Mouse (Mus musculus) fibroblast of lung, adult 2 months (primary cell): ENCODE data around the gene Angpt4.

Experiments used
- DNase-seq: peaks from one replicate; pipeline ENCODE4 v3.0.0-alpha.2; 2011; ENCODE audit warnings: low read depth

Angpt4 gene

DNA sequence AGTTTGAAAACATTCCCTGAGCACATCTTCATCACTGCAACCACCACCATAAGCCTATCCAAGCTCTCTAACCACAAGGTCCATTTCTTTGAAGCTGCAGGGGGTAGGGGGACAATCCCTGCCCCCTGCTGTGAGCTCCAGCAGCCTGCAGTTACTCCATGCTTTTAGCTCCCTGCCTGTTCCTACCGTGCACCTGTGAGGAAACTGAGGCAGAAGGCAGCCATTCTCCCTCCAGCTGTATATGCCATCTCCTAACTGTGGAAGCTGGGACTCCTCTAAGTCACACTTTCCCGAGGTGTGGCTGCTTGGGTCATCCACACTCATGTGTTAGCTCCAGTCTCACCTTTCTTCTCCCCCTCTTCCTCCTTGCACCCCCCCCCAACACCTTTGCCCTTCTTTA lies 4.1 kb downstream of the Angpt4 start:
- DNase-seq = no peak

DNA sequence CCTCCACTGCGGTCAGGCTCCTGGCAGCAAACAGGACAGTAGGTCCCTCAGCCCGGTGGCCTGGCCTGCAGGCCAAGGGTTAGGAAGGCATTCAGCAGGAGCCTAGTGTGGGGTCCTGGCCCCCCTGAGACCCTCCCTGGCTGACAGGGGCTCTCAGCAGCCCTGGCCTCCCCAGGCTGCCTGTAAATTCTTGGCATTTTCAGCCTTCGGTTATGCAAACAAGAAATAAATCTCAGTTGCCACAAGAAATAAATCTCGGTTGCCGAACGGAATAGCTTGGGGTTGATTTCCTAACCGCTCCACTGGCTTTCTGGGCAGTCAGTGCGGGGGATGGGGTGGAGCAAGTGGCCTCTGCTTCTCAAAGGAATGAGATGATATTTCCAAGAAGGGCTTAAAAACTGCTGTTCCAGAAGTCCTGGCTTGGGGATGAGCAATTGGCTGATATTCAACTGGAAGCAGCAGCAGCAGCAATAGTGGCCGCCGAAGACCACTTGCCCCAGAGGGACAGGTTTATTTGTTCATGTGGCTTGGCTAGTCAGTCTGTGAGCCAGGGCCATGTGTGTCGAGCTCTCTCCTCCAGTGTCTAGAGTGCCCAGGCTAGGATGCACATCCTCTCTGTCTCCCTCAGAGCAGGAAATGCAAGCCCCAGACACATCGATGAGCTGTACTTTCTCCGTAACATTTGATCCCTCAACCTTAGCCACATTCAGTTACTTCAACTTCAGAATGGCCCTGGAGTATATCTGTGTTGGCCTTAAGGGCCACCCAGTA lies 5.2 kb downstream of the Angpt4 start:
- DNase-seq = peak; percentile 81

DNA sequence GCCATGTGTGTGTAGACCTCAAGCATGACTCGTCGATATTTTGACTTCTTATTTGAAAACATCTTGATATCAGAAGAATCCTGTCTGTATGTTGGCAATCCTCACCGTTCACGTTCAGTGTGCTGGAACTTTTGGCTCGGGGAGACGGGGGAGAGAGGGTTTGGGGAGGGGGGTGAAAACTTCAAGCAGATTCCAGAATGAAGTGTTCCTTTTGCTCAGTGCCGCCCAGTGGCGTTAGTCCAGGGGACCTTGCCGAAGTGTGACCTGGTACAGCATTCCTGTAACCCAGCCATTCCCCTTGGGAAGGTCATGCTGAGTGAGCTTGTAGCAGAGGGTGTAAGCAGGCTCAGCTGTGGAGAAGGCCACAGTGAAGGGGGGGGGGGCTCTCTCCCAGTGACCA lies 8.1 kb downstream of the Angpt4 start:
- no peak for DNase-seq

DNA sequence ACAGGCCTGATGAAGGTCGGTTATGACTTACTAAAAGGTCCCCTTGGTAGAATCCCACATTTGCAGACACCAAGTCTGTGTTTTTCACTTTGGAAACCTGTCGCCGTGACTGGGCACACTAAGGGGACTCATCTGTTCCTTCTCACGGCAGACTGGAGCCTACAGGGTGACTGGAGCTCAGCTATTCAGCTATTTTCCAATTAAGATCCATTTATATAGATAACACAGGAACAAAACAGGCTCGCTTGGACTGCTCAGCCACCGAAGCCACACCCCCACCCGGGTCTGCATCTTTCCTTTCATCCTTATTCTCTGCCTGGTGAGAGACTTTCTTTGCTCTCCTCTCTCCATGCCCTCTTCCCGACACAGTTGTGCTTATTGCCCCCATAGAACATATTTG lies 10.1 kb downstream of the Angpt4 start:
- no peak for DNase-seq

DNA sequence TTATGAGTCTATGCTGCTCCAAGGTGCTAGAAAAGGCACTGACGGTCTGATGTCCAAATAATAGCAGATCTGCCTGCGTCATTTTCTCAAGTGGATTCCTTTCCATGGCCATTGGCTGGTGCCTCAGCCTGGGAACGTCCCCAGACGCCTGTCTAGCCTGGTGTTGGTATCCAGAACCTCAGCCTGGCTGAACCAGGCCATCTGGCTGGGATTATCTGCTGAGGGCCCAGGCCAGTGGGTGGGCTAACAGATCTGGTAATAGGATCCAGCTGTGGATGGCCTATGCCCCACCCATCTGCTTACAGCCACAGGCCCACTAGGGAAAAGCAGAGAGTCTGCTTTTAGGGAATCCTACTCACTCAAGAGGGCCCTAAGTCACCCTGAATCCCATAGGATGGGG lies 10.6 kb downstream of the Angpt4 start:
- DNase-seq = no peak

DNA sequence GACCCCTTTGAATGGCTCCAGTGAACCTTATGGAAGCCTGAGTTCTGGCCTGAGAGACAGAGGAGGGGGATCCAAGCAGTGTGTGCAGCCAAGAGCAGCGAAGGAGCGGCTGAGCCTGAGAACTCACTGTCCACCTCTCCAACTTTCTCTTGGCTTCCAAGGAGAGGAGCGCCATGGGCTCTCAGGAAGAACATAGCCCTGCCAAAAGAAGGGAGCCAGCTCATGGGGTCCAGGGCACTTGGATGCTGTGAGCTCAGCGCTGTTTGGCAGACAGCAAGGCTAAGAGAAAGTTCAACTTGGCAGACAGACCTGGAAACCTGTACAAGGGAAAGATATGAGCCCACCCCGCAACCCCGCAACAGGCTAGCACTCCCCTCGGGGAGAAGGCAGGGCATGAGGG lies 13.3 kb downstream of the Angpt4 start:
- no peak for DNase-seq

DNA sequence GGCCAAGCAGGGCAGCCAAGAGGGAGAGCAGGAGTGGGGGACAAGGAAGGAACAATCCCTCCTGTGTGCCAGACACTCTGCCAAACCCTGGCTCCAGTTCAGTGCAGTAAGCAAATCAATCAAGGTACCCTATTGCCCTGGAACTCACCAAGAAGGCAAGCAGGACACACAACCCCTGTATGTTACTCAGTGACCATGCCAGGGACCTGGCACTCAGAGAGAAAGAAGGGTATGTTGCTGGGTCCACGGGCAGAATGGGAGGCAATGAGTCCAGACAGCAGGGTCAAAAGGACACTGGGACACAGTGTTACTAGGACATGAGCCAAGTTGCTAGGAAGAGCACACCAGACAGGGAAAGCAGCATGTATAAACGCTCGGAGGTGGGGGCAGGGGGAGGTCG lies 14.7 kb downstream of the Angpt4 start:
- DNase-seq = no peak

DNA sequence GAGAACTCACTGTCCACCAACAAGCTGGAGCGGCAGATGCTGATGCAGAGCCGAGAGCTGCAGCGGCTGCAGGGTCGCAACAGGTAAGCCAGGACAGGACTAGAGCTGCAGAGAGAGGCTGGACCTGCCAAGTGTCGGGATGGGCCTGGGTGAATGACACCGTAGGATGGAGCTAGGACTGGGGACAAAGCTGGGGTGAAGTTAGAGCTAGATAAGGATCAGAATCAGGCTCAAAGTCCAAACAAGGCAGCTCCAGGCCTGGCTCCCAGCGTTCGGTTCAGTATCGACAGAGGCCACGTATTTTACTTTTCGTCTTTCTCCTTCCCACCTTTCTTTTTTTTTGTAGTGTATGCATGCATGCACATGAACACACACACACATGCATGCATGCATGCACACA lies 16.1 kb downstream of the Angpt4 start:
- DNase-seq = no peak

DNA sequence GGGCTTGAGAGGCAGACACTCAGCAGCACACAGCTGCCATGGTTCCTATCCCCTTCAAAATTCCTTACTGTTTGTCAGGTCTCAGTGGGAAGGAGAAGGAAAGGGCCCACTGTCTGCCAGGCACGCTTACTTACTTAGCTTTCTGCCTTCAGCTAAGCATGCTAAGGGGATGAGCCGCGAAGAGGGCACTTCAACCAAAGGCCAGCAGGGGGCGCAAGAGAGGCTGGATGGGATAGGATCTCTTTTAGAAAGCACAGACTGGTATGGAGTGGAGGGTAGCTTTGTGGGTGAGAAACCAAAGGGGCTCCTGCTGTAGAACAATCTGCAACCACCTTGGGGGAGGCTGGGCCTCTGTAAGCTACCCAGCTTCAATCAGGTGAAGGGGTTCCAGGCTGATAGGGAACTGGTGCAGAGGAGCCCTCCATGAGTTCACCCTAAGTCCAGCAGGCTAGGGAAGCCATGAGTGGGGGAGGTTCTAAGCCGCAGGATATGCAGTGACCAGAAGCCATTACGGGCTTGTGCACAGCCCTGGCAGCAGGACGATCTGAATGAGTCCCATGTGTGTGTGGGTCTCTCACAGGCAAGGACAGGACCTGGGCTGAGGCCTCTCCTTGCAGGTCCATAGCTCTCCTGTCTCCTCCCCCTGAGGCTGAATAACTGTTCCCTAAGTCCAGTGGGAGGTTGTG lies 19.5 kb downstream of the Angpt4 start:
- no peak for DNase-seq

DNA sequence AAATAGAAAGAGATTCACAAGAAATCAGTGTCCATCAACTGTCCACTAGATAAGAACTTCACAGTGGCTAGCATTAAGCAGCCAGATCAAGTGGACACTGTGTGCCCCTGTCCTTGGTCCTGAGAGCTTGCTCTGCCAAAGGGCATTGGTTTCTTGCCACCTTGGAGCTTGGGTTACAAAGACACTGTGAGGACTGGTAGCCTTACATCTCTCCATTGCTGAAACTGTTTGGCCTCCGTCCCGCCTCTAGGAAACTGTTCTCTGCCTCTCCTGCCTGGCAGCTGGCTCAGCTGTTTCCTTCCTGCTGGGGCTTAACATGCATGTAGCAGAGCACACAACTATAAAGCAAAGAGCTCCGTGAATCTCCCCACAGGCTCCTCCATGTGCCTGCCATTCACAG lies 26.9 kb downstream of the Angpt4 start:
- DNase-seq = no peak

DNA sequence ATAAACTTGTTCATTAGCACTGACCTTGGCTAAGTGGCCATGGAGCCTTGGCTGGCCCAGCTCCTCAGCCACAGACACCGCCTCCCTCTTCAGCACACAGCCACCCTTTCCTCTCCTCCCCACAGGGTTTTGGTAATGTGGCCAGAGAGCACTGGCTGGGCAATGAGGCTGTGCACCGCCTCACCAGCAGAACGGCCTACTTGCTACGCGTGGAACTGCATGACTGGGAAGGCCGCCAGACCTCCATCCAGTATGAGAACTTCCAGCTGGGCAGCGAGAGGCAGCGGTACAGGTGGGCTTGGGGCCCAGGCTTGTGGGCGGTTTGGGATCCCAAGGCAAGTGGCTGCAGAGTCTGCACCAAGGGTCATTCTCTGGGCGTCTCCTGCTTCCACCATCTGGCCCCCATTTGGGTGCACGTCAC lies 27.8 kb downstream of the Angpt4 start:
- peak; percentile 72 for DNase-seq

DNA sequence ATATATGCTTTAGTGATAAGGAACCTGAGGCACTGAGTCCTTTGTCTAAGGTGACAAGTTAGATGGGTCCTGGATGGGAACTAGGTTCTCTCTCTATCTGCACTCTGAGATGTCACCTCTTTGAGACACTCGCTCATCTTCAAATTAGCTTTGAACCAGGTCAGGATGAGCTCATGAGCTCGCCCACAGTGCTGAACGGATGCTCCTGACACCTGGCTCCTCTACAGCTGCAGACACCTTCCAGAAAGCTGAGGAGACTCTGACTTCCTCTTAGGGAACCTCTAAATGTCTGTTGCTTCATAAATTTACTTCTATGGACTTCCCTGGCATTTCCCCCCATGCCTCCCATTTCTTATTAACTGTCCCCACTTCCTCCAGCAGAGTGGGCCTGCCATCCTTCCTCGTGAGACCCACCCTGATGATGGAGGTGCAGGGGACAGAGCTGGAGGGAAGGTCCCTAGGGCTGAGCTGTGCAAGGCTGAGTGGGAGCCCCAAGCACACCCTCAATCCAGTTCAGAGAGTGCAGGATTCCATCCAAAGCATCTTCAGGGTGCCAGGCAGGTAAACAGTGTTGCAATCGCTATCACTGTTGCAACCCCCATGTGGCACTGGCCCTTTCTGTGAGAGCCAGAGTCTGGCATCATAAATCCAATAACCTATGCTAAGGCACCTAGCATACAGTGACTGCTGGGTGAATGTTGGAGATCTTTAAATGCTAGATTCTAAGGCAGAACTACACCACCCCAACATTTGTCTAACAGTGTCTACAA lies 28.8 kb downstream of the Angpt4 start:
- no peak for DNase-seq

DNA sequence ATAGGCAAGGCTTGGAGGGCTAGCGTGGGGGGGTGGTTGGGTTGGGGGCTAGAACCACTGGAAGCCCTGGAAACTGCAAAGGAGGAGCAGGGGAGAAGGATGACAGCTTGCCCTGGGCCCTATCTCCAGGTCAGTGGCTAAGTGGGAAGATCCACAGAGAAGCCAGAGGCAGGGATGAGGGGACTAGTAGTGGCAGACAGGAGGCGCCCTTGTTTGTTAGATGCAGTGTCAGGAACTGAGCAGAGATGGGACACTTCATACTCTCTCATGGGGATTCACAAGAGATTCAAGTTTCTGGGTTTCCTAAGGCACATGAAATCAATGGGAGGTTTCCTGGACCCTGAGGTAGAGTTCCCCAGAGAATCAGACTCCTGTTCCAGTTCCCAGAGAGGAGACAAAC lies 30.3 kb downstream of the Angpt4 start:
- no peak for DNase-seq

DNA sequence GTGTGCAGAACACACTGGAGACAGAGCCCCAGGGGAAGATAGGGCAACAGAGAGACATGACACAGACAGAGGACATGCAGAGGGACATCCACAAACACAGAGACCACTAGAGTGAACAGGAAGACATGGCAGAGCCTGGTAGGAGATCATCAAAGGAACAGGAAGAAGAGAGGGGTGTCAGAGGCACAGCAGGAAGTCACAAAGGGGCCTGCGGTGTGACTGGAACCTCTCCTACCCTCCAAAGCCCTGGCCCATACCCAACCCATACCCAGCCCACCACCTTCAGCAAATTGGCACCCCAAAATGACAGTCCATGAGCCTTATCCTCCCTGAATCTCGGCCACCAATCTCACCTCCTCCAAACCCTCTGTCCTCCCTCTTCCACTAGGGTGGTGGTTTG lies 33.1 kb downstream of the Angpt4 start:
- no peak for DNase-seq

DNA sequence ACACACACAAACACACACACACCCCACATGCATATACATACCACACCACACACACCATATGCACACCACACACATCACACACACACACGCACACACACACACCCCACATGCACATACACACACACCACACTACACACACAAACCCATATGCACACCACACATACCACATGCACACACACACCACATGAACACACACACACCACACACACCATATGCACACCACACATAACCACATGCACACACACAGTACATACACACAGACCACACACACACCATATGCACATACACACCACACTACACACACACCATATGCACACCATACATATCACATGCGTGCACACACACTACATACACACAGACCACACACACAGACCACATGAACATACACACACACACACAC lies 36.6 kb downstream of the Angpt4 start:
- DNase-seq = no peak

DNA sequence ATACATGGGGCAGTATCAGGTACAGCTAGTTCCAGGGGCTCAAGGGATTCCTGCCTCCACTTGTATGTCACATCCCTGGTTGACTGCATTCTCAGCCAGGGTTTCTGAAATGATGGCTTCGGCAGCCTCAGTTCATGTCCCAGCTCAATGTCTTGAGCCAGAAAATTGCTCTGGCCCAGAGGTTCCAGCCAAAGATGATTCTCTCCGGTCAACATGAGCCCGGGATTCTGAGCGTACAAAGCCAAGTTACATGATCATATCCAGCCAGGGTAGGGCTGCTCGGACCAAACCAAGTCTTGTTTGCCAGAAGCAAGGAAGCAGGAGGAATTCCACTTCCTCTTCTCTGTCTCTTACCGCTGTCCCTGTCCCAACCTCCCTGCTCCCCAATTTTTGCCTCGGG lies 37.3 kb downstream of the Angpt4 start:
- no peak for DNase-seq

DNA sequence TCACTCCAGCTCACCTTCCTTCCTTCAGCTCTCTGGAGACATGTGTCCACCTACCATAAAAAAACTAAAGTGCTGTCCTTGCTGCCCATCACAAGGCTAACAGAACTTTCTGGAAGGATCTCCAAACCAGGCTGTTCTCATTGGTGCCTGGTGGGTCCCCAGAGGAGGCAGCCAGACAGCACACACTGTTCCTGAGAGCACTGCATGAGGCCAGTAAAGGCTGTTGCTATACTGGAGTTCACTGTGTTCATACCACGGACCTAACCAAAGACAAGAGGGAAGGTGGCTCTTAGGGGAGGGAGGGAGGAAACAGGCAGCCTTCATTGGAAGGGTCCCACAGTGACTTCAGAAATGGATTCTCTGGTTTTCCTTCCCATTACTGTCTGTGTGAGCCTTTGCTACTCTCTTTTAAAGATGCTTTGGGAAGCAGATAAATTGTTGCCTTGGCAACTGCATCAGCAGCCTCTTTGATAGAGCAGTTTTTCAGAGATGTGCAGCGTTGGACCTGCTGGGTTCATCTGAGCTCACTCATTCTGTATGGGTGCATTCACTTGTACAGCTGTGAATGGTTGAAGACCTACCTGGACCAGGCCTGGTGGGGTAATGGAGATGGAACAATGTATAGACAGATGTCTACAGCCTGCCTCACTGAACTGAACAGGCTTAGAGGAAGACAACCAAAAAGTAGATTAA lies 38.2 kb downstream of the Angpt4 start:
- DNase-seq = no peak

DNA sequence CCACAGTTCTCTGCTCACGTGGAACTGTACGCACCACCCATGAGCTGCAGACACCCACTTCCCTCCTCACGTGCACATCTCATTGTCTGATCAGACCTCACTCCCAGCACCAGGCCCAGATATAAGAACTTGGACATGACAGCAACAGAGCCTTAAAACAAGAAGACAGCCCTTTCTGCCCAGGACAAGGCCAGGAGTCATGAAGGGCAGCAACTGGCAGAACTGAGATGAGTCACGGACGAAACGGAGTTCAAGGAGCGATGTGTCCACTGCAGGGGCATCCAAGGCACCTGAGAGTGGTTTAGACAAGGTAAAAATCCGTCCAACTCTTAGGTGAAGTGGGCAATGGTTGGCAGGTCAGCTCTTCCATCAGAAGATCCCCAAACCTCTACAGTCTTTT lies 42.7 kb downstream of the Angpt4 start:
- no peak for DNase-seq

DNA sequence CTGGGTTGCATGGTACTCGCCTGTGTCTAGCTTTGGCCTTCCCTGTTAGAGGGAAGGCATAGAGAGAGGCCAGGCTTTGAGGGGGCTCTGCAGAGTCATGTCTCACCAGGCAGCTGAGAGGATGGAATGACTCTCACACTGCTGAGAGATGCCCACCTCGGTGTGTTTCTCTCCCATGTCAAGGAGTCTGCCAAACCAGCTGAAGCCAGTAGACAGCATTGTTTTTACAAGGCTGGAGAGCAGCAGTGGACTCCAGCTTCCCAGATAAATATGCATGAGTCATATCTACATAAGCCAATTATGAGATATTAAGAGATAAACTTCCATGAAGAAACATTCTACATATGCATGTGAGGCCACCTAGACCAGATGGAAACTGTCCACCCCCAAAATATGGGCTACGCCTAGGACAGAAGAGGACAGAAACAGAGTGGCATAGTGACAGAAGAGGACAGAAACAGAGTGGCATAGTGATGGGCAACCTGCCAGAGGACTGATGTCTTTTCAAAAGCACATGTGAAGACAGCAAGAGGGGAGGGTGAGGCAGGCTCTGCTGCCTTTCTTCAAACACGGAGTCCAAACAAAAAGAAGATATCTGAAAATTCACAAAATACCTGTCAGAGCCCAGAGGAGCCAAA lies 45.6 kb downstream of the Angpt4 start:
- DNase-seq = peak; percentile 62

DNA sequence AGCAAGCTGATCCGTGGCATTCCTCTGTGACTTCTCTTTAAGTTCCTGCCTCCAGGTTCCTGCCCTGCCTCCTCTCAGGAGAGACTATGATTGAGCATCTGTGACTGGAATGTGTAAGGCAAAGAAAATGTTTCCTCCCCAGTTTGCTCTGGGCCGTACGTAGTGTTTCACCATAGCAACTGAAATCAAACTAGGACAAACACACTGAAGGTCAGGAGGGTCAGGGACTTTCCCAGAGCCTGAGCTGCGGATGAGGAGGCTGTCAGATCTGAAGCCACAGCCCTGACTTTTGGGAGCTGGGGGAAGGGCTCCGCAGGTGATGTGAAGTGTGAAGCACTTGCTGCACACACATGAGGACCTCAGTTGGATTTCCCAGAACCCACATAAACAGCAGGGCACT lies 48.3 kb downstream of the Angpt4 start:
- no peak for DNase-seq

DNA sequence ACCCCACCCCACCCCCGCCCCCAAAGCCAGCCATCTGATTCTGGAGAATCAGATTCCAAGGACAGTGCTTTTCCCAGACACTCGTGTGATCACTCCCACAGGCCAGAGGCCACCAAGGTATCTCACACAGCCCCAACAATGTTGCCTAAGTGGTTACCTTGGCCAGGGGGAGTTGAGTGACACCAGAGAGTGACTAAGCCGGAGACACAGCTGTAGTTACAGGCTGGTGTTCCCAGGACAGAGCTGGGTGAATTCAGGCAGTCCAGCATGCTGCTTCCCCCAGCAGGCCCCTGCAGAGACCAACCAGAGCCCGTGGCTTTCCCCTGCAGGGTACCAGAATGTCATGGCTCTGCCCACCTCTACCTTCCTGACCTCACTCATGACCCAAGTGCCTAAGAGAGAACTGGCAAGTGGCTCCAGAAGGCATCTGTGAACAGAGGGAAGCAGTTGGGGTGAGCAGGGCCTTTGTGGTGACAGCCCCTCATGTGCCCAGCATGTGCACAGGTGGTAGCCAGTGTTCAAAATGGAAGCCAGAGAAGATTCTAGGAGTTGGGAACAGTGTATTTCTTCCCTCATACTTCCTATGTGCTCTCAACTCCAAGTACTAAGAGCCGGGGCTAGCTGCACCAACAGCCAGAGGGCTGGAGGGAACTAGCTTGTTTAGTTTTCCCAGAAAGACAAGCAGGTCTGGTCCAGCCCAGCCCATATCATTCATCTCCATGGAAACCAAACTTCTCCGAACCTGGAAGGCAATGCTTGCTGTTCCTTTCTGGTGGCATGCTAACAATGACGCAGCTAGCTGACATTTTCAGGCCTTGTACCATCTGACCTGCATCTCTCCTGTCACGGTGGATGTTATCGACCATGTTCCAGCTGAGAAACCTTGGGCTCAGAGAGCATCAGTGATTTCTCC lies 50.5 kb downstream of the Angpt4 start:
- no peak for DNase-seq
